Mouse (Mus musculus) kidney, adult 2 months (tissue): ENCODE measurements around the gene Hdac5.

Experiments used
- CTCF ChIP-seq: fragments of 200-500 bp; conservative IDR thresholded peaks from 2 replicates; pipeline ENCODE4 v1.5.1; 2011; ENCODE audit warnings: low read depth, mild to moderate bottlenecking, control low read depth, low read length, moderate library complexity, mixed read lengths; ENCODE audit not compliant: insufficient read depth, insufficient read length
- POLR2A ChIP-seq: fragments of 200-500 bp; IDR thresholded peaks from one replicate; pipeline ENCODE4 v1.6.1; 2011; ENCODE audit warnings: low read depth, low read length, control low read depth

DNA sequence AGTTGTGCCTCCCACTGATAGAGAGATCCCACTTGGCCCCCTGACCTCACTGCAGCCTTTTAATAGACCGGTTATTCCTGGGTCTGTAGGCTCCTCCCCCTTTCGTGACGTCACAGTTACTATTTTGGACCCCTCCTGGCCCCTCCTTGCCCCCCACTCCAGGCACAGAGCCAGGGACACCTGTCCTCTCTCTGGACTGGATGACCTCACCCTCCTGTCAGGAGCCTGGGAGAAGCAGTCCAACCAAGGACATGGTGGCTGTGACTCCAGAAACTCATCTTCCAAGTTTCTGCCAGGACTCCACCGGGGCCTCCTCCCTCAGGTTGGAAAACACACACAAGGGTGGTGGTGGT, 10.0 kb downstream of the Hdac5 start:
- TF ChIP-seq CTCF (no peak), POLR2A (no peak)
